Mouse (Mus musculus) right cerebral cortex, postnatal 25 days (tissue): ENCODE measurements around the gene Traf3ip1.
A peak's percentile ranks its signal among the peaks of the same experiment; 100 is the strongest.
"Not testable (repeated sequence)": the region's sequence is repeated elsewhere in the genome, so short reads cannot be mapped to it uniquely, and the experiment has no call there.

Source experiments
- DNase-seq: peaks from one replicate; pipeline ENCODE4 v3.0.0; 2022

The Traf3ip1 gene

DNA sequence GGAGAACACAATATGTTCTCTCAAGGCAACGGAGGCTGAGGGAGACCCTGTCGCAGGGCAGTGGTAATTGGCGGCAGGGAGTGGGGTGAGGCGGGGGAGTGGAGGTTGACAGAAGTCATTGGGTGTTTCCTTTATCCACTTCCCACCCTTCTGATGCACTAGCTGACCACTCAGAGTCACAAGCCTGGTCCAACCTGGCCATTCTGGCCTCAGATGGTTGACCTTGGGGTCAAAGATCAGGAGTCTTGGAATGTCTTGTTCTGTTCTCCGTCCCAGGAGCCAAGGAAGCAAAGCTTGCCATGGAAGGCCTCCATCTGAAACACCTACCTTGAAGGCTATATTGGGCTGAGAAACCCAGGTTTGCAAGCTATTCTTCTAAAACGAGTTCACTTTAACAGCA, 28.3 kb upstream of the Traf3ip1 start:
- DNase-seq: no peak

GRCm38 (mm10) chr1:91469888-91470419, 24.5 kb upstream of the Traf3ip1 start:
- DNase-seq: no peak

- not testable (repeated sequence) for DNase-seq
Measured at GRCm38 (mm10) chr1:91478145-91478544, 16.3 kb upstream of the Traf3ip1 start.

- no peak for DNase-seq
Measured at GRCm38 (mm10) chr1:91478958-91479357, 15.5 kb upstream of the Traf3ip1 start.

- DNase-seq: no peak
Measured at GRCm38 (mm10) chr1:91482616-91483211, 11.7 kb upstream of the Traf3ip1 start.

- peak; percentile 66 for DNase-seq
Measured at GRCm38 (mm10) chr1:91483304-91484010, 11.0 kb upstream of the Traf3ip1 start.

DNA sequence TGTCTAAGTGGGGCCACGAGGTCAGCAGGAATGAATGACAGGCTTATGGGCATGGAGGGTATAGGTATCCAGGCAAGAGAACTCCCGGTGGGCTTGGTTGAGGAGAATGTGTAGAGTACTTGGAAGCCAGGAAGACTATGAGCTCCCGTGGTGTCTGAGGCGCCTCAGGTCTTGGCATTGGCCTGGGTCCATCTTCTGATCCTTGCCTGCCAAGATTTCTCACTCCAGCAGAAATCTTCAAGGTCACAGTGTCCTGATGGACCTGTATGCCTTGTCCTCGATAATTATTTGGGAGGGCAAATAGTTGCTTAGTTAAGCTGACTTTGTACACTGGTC, 10.5 kb upstream of the Traf3ip1 start:
- no peak for DNase-seq

DNA sequence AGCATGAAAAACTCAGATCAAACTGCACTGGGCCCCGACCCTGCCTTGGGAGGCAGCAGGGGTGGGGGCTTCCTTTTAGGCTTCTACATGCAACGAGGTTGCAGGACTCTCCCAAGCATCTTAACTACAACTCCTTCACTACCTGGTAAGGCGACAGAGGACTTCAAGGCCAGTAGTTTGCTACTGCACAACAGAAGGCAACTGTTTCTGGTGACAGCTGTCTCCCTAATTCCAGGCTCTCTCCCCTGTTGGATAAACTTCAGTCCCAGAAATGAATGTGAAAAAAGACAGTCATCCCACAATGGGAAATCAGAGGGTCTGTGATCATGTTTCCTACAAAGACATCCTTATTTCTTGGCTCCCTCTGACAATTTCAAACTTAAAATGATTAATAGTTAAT, 9.0 kb upstream of the Traf3ip1 start:
- DNase-seq: no peak

- no peak for DNase-seq
Measured at GRCm38 (mm10) chr1:91486165-91486564, 8.3 kb upstream of the Traf3ip1 start.

DNA sequence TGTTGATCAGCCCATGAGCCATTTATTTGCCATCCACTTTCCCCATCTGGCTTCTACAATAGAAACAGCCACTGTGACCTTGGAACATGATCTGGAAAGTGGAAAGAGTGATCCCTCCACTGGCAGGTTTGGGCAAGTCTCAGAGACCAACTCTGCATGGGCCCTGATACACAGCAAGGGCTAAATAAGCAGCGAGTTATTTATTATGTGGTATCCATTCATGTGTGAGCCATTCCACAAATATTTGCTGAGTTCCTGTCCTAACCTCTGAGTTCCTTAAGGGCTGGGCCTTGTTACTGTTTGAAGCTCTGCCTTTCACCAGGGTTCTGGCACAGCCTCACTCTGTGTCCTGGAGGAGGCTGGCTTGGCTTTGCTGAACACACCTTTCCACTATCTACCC, 4.1 kb upstream of the Traf3ip1 start:
- no peak for DNase-seq

DNA sequence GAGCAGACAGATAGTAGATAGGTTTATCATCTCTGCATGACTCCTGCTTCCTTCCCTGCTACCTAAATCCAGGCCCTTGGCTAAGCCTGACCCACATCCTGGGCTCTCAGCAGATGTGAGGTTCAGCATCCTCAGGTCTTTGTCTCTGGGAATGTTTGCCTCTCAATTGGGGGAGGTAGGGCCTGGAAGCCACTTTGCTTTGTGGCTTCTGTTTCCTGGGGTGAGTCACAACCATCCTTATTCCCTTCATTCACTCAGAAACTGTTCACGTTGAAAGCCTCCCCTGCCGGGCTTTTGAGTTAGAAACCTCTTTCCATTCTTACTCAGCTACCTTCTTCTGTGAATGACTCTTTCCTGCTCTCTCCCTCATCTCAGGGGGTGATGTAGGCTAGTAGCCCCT, 1.7 kb upstream of the Traf3ip1 start:
- DNase-seq: no peak

- DNase-seq: no peak
Measured at GRCm38 (mm10) chr1:91493938-91494337, 509 bp upstream of the Traf3ip1 start.

- DNase-seq: no peak
Measured at GRCm38 (mm10) chr1:91495321-91495720, 874 bp downstream of the Traf3ip1 start.

GRCm38 (mm10) chr1:91498579-91498978, 4.1 kb downstream of the Traf3ip1 start:
- no peak for DNase-seq

- no peak for DNase-seq
Measured at GRCm38 (mm10) chr1:91504615-91505014, 10.2 kb downstream of the Traf3ip1 start.

DNA sequence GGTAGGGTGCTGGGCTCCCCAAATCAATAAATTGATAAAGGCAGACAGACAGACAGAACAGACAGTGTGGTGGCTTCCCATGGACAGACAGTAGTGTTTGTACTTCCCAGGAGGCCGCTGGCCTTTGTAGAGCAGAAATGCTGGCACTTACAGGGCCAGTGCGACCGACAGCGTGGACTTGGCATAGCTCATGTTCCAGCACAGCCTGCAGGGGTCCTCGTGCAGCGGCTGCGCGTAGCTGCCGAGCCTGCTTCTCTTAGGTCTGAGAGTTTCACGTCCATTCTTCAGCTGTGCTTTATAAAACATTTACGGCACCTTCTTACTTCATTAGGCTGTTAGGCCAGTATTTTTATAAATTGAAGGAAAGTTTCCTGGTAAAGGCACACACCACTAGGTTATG, 20.5 kb downstream of the Traf3ip1 start:
- no peak for DNase-seq

- no peak for DNase-seq
Measured at GRCm38 (mm10) chr1:91515642-91516041, 21.2 kb downstream of the Traf3ip1 start.

DNA sequence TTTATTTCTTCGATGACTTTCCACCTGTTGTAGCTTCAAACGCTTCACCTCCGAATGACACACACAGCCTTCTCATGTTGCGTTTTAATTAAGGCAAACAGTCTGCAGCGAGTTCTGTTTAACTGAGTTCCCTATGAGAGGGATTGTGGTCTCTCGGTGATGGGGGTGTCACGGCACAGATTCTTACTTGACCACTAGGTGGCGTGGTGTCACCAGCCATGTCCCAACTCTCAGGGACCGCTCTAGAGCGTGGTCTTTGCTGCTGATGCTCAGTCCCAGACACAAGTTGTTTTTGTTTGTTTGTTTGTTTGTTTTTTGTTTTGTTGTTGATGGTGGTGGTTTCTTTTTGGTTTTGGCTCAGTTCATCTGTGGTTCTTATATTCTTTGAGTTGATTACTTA, 29.3 kb downstream of the Traf3ip1 start:
- DNase-seq: peak; percentile 41

DNA sequence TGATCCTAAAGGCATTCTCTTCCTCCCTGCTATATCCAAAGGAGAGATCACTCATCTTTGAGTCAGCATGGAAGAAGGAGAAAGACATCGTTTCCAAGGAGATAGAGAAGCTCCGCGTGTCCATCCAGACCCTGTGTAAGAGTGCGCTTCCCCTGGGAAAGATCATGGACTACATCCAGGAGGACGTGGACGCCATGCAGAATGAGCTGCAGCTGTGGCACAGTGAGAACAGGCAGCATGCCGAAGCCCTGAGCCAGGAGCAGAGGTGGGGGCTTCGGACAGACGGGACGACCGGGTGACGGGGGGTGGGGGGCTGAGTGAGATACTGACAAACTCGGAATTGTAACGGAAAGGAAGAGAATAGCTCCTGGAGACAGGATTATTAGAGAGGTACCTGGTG, 31.4 kb downstream of the Traf3ip1 start:
- no peak for DNase-seq

DNA sequence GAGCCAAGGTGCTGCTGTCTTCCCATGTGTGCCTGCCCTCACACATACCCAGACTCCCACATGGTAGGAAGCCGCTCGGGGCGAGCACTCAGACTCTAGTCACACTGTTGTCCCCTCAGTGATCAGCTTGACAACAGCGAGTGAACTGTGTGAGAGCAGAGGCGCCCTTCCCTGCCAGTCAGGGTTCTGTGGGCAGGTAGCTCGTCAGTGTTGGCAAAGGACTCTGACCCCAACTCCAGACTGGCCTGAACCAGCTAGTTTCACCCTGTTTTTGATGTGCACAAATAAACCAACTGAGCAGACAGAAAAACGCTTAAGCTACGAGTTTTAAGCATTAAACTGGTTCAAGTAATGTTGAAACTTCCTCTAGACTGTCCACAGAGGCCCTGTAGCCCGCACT, 35.7 kb downstream of the Traf3ip1 start:
- no peak for DNase-seq

- DNase-seq: no peak
Measured at GRCm38 (mm10) chr1:91532243-91532642, 37.8 kb downstream of the Traf3ip1 start.

DNA sequence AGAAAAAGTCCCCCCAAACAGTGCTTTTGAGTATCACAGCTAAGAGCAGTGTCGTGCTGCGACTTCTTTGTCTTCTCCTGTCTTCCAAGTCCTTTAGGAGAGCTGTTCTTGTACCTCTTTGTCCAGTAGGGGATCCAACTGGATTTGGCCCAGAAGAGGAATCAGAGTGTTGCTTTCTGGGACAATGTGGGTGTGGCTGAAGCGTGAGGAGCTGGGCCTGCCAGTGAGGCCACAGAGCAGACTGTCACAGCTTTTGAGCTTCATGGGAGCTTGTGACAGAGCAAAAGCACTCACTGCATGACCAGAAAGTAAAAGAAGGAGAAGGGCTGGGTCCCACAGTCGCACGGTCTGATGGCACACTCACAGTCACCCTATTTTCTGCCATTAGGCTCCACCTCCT, 38.4 kb downstream of the Traf3ip1 start:
- DNase-seq: no peak

- DNase-seq: no peak
Measured at GRCm38 (mm10) chr1:91533483-91533882, 39.0 kb downstream of the Traf3ip1 start.

DNA sequence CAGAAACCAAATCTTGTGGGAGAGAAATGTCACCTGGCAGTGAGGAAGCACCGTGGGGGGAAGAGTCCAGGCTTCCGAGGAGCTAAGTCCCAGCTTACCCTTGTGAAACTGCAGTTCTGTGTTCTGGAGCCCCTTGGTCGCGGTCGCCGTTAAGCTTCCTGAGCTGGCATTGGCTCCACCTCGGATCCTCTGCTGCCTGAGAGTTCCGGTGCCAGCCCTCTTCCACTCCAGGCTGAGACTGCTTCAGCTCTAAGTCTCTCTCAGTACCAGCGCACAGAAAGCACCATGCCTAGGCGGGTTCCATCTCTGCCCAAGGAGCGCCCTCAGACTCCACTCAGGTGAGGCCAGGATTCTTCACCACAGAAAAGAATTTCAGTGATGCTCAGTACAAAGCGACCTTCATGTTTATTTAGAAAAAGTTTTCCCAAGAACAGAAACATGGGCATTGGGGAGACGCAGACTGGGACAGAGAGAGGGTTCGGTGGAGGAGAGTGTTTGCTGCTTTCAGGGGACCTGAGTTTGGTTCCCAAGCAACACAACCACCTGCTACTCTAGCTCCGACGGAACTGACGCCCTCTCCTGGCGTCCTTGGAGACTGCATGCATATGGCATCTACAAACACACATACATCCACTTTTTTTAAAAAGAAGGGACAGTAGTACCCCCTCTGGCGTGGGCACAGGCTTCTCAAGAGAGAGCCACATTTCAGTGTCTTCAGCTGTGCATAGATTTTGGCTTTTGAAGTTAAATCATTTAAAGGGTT, 39.7 kb downstream of the Traf3ip1 start:
- DNase-seq: no peak
